Mouse (Mus musculus) midbrain, embryonic 14.5 days (tissue): ENCODE measurements around the gene Stx11. TPM values are rescaled to one million over a fixed set of nuclear protein-coding genes. Genes with fewer than 3 reads are reported as not detected.

Experiments
- ATAC-seq: fragments of 200-750 bp; cut with Nextera tagmentation; 2 replicates; pipeline ENCODE4 v1.8.0; 2017; ENCODE audit warnings: moderate number of reproducible peaks, moderate library complexity; ENCODE audit not compliant: low FRiP score, low TSS enrichment
- DNase-seq: peaks from one replicate; pipeline ENCODE4 v3.0.0-alpha.2; 2015
- H3K27ac ChIP-seq: fragments of 300-500 bp; sonication (generic); replicated peaks from 2 replicates; pipeline ENCODE4 v1.5.1; 2014; ENCODE audit warnings: mild to moderate bottlenecking, low read depth, low read length, moderate library complexity
- H3K27me3 ChIP-seq: fragments of 300-500 bp; sonication (generic); 2 replicates; pipeline ENCODE4 v1.6.1; 2014; ENCODE audit warnings: low read length, control low read depth, mixed read lengths; ENCODE audit not compliant: control insufficient read depth, insufficient read depth
- H3K36me3 ChIP-seq: fragments of 300-500 bp; sonication (generic); 2 replicates; pipeline ENCODE4 v1.6.1; 2014; ENCODE audit warnings: low read length, control low read depth; ENCODE audit not compliant: control insufficient read depth, insufficient read depth
- H3K4me1 ChIP-seq: fragments of 300-500 bp; sonication (generic); 2 replicates; pipeline ENCODE4 v1.6.1; 2014; ENCODE audit warnings: mild to moderate bottlenecking, antibody characterized with exemption, low read length, control low read depth; ENCODE audit not compliant: control insufficient read depth, insufficient read depth
- H3K4me2 ChIP-seq: fragments of 300-500 bp; sonication (generic); 2 replicates; pipeline ENCODE4 v1.6.1; 2014; ENCODE audit warnings: mild to moderate bottlenecking, low read length, moderate library complexity
- H3K4me3 ChIP-seq: fragments of 300-500 bp; sonication (generic); replicated peaks from 2 replicates; pipeline ENCODE4 v1.5.1; 2014; ENCODE audit warnings: low read depth, low read length
- H3K9ac ChIP-seq: fragments of 300-500 bp; sonication (generic); replicated peaks from 2 replicates; pipeline ENCODE4 v1.6.1; 2014; ENCODE audit warnings: mild to moderate bottlenecking, low read length, moderate library complexity
- H3K9me3 ChIP-seq: fragments of 300-500 bp; sonication (generic); 2 replicates; pipeline ENCODE4 v1.6.1; 2016; ENCODE audit warnings: low read length, control low read depth, mixed read lengths; ENCODE audit not compliant: control insufficient read depth
- WGBS: fragments of 180-500 bp; shearing (Covaris S2); extraction: QIAGEN DNeasy Blood & Tissue Kit; methylation state at CpG from one replicate; pipeline ENCODE4 v1.1.7; 2014; 5-methylcytosine and 5-hydroxymethylcytosine counted together
- polyA plus RNA-seq: library from polyadenylated mRNA; unstranded; fragments of >200 nt; fragmentation: Nextera tagmentation; extraction: Ambion mirVana; gene quantifications from 2 replicates; pipeline ENCODE4 v1.2.1, GENCODE M21; 2014

Stx11 gene
- polyA plus RNA-seq, 1 experiment from 2014 or later: 0.93 TPM

- DNase-seq (peak; percentile 32), ATAC-seq (no peak)
- Histone ChIP-seq H3K4me3 (no peak overlapping the region), H3K4me1 (no peaks in the 10 kb centered on the region), H3K27me3 (no peaks in the 10 kb centered on the region), H3K36me3 (no peaks in the 10 kb centered on the region), H3K27ac (0 out of 2 replicates have a peak overlapping the region, but pooled peaks have one; percentile 26), H3K9me3 (no peaks in the 10 kb centered on the region), H3K9ac (no peak overlapping the region), H3K4me2 (no peak overlapping the region)
- WGBS: 64% methylated on average over 11 of the region's 11 CpGs
Observed at GRCm38 (mm10) chr10:12911981-12912530, 52.0 kb downstream of the Stx11 start.

GRCm38 (mm10) chr10:12911451-12911850, 52.6 kb downstream of the Stx11 start:
- ATAC-seq: no peak
- no peak overlapping the region for H3K4me2 ChIP-seq

GRCm38 (mm10) chr10:12909891-12910290, 54.2 kb downstream of the Stx11 start:
- Histone ChIP-seq H3K9me3 (no peaks in the 10 kb centered on the region), H3K4me3 (no peak overlapping the region), H3K4me1 (no peaks in the 10 kb centered on the region), H3K27me3 (no peaks in the 10 kb centered on the region), H3K4me2 (no peak overlapping the region), H3K9ac (no peak overlapping the region), H3K36me3 (no peaks in the 10 kb centered on the region), H3K27ac (no peak overlapping the region)
- no peak for DNase-seq
- 91% methylated on average over 2 of the region's 2 CpGs for WGBS
- no peak for ATAC-seq

More at GRCm38 (mm10) chr10:12911451-12911850, 52.6 kb downstream of the Stx11 start:
- Histone ChIP-seq H3K9ac (no peak overlapping the region), H3K27me3 (no peaks in the 10 kb centered on the region), H3K4me1 (no peaks in the 10 kb centered on the region), H3K27ac (no peak overlapping the region), H3K36me3 (no peaks in the 10 kb centered on the region), H3K4me3 (no peak overlapping the region), H3K9me3 (no peaks in the 10 kb centered on the region)
- 93% methylated on average over 13 of the region's 13 CpGs for WGBS
- no peak for DNase-seq

GRCm38 (mm10) chr10:12909179-12909578, 54.9 kb downstream of the Stx11 start:
- Histone ChIP-seq H3K9ac (no peak overlapping the region), H3K27me3 (no peaks in the 10 kb centered on the region), H3K4me2 (no peak overlapping the region), H3K9me3 (no peaks in the 10 kb centered on the region), H3K4me3 (no peak overlapping the region), H3K4me1 (no peaks in the 10 kb centered on the region), H3K27ac (no peak overlapping the region), H3K36me3 (no peaks in the 10 kb centered on the region)
- no peak for DNase-seq
- 24% methylated on average over 1 of the region's 1 CpGs for WGBS
- ATAC-seq: no peak

- no peak overlapping the region for H3K9ac ChIP-seq
- WGBS: 75% methylated on average over 5 of the region's 5 CpGs
- no peak overlapping the region for H3K27ac ChIP-seq
- H3K36me3 ChIP-seq: no peaks in the 10 kb centered on the region
- H3K27me3 ChIP-seq: no peaks in the 10 kb centered on the region
- no peaks in the 10 kb centered on the region for H3K4me1 ChIP-seq
- H3K4me3 ChIP-seq: no peak overlapping the region
- no peak for DNase-seq
- no peaks in the 10 kb centered on the region for H3K9me3 ChIP-seq
- H3K4me2 ChIP-seq: no peak overlapping the region
- ATAC-seq: no peak
Observed at GRCm38 (mm10) chr10:12904140-12904528, 60.0 kb downstream of the Stx11 start.

GRCm38 (mm10) chr10:12903440-12904139, 60.5 kb downstream of the Stx11 start:
- WGBS: 92% methylated on average over 5 of the region's 5 CpGs

GRCm38 (mm10) chr10:12899901-12900300, 64.2 kb downstream of the Stx11 start:
- WGBS: 96% methylated on average over 5 of the region's 5 CpGs
- H3K4me2 ChIP-seq: no peak overlapping the region
- H3K4me1 ChIP-seq: no peaks in the 10 kb centered on the region
- H3K4me3 ChIP-seq: no peak overlapping the region
- H3K27me3 ChIP-seq: no peaks in the 10 kb centered on the region
- DNase-seq (no peak), ATAC-seq (no peak)
- no peak overlapping the region for H3K9ac ChIP-seq
- no peaks in the 10 kb centered on the region for H3K9me3 ChIP-seq
- no peaks in the 10 kb centered on the region for H3K36me3 ChIP-seq
- no peak overlapping the region for H3K27ac ChIP-seq

More at GRCm38 (mm10) chr10:12903440-12904139, 60.5 kb downstream of the Stx11 start:
- ATAC-seq (no peak), DNase-seq (no peak)
- H3K27me3 ChIP-seq: no peaks in the 10 kb centered on the region
- no peaks in the 10 kb centered on the region for H3K4me1 ChIP-seq
- H3K9me3 ChIP-seq: no peaks in the 10 kb centered on the region
- H3K9ac ChIP-seq: no peak overlapping the region
- no peak overlapping the region for H3K4me3 ChIP-seq
- no peaks in the 10 kb centered on the region for H3K36me3 ChIP-seq
- no peak overlapping the region for H3K4me2 ChIP-seq
- H3K27ac ChIP-seq: no peak overlapping the region

GRCm38 (mm10) chr10:12893339-12893738, 70.8 kb downstream of the Stx11 start:
- WGBS: 98% methylated on average over 3 of the region's 3 CpGs
- H3K4me1 ChIP-seq: no peaks in the 10 kb centered on the region
- H3K36me3 ChIP-seq: no peaks in the 10 kb centered on the region
- DNase-seq: no peak
- H3K9ac ChIP-seq: no peak overlapping the region
- H3K9me3 ChIP-seq: no peaks in the 10 kb centered on the region
- H3K4me3 ChIP-seq: no peak overlapping the region
- no peaks in the 10 kb centered on the region for H3K27me3 ChIP-seq
- H3K4me2 ChIP-seq: no peak overlapping the region
- no peak for ATAC-seq
- no peak overlapping the region for H3K27ac ChIP-seq

- H3K36me3 ChIP-seq: no peaks in the 10 kb centered on the region
- WGBS: 78% methylated on average over 13 of the region's 13 CpGs
- H3K4me3 ChIP-seq: no peak overlapping the region
Observed at GRCm38 (mm10) chr10:12888373-12888772, 75.7 kb downstream of the Stx11 start.

More at GRCm38 (mm10) chr10:12888373-12888772, 75.7 kb downstream of the Stx11 start:
- H3K9ac ChIP-seq: no peak overlapping the region
- H3K27ac ChIP-seq: no peak overlapping the region
- H3K4me1 ChIP-seq: no peaks in the 10 kb centered on the region
- no peaks in the 10 kb centered on the region for H3K9me3 ChIP-seq
- DNase-seq (no peak), ATAC-seq (no peak)
- no peak overlapping the region for H3K4me2 ChIP-seq
- H3K27me3 ChIP-seq: no peaks in the 10 kb centered on the region
